Mouse (Mus musculus) cerebellum, adult 2 months (tissue): ENCODE data around the gene Ghrl.

Experiments
- CTCF ChIP-seq: fragments of 200-500 bp; IDR thresholded peaks from 2 replicates; pipeline ENCODE4 v1.5.1; 2011; ENCODE audit warnings: low read depth, mild to moderate bottlenecking, control low read depth, low read length, moderate library complexity, borderline replicate concordance; ENCODE audit not compliant: insufficient read depth
- POLR2A ChIP-seq: fragments of 200-500 bp; IDR thresholded peaks from 2 replicates; pipeline ENCODE4 v1.6.1; 2011; ENCODE audit warnings: low read length, control low read depth, borderline replicate concordance; ENCODE audit not compliant: insufficient read depth

DNA sequence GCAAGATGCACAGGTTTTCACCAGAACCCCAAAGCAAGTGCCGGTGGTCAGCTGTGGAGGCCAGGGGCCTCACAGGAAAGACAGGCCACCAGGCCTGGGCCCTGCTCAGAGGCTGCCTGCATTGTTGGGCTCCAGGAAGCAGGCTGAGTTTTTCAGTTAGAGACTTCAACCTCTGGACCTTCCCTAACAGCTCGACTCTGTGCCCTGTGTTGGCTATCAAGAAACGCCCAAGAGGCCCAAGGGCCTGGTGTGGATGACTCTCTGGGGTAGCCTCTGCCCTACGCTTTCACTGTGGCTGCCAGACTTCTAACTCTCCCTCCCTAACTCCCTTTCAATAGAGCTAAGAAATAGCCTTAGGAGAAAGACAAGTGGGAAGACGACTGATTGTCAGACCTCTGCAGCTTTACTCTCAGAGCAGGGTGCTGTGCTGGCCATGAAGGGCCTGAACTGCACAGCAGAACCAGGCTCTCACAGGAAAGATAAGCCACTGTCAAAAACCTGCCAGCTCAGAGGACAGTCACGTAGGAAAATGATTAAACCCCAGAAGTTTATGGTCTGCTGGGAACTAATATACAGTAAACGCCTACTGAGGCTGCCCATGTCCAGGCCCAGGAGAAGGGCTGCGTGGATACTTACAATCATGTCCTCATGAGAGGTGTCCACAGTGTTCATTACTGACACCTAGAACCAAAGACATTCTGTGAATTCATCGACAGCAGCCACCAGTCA lies 17.8 kb upstream of the Ghrl start:
- no peak for TF ChIP-seq CTCF
- no peak for TF ChIP-seq POLR2A
